7 mouse cellular contexts compared by ENCODE assay signal in genomic region chrX:151337804-151338203, GRCm38 (mm10). TPM values are rescaled to one million over a fixed set of nuclear protein-coding genes. Genes with fewer than 3 reads are reported as not detected.
A peak's percentile ranks its signal among the peaks of the same experiment; 100 is the strongest.
DNase-seq lines count a peak whose midpoint lies in the region.

No protein-coding gene starts in this region.

- DNase-seq in urinary bladder, postnatal 14 days (ENCODE audit: low spot score), result peak; percentile 12
- no peak for DNase-seq in urinary bladder, postnatal 25 days (ENCODE audit: low spot score)
- peak; percentile 67 for DNase-seq in gastrocnemius, postnatal 14 days
- DNase-seq in heart, postnatal 25 days (ENCODE audit: low spot score), result peak; percentile 26
- no peak for DNase-seq in left cerebral cortex, postnatal 36 days (ENCODE audit: low spot score in 2 of 2)
- DNase-seq in layer of hippocampus, adult 18-20 months (ENCODE audit: low spot score in 2 of 2), result no peak
- no peak for DNase-seq in layer of hippocampus, postnatal 25 days (ENCODE audit: extremely low spot score in 1 of 2, low spot score in 1 of 2)

- intact Hi-C loops in gastrocnemius, postnatal 14 days (cut with DNase I; ENCODE audit: low total_unique reads), result no loop called here
- intact Hi-C loops in heart, postnatal 25 days (cut with DNase I), result no loop called here
- intact Hi-C loops in left cerebral cortex, postnatal 36 days (cut with DNase I), result no loop called here

RNA-seq across cellular contexts. Expression of gene Fam120c, which starts 6.2 kb away (rescaled TPM):
- 10 to 100 TPM; 15.0 to 17.4 TPM for total RNA-seq in gastrocnemius, postnatal 14 days (2021)
- 10 to 100 TPM; 13.1 to 13.9 TPM for total RNA-seq in heart, postnatal 25 days (2021)
- total RNA-seq in left cerebral cortex, postnatal 36 days (2021), result 10 to 100 TPM; 41.5 to 42.7 TPM
- 10 to 100 TPM; 48.0 to 50.4 TPM for total RNA-seq in layer of hippocampus, adult 18-20 months (2021)
- 10 to 100 TPM; 45.9 to 46.2 TPM for total RNA-seq in layer of hippocampus, postnatal 25 days (2021)

Comparison
In these comparisons a context has a peak if more than half of its experiments do, and no peak if none do; other contexts are left out.
1. DNase-seq: peak in urinary bladder, postnatal 14 days (single experiment), gastrocnemius, postnatal 14 days (single experiment) and heart, postnatal 25 days (single experiment); none in urinary bladder, postnatal 25 days (single experiment), left cerebral cortex, postnatal 36 days (0 of 2), layer of hippocampus, adult 18-20 months (0 of 2) and layer of hippocampus, postnatal 25 days (0 of 2).